Mouse (Mus musculus) layer of hippocampus, adult 9-11 months (tissue): Measurements from ENCODE around the gene Efcab2.

Source experiments
- DNase-seq: peaks from one replicate; pipeline ENCODE4 v3.0.0; 2022

Efcab2 gene

DNA sequence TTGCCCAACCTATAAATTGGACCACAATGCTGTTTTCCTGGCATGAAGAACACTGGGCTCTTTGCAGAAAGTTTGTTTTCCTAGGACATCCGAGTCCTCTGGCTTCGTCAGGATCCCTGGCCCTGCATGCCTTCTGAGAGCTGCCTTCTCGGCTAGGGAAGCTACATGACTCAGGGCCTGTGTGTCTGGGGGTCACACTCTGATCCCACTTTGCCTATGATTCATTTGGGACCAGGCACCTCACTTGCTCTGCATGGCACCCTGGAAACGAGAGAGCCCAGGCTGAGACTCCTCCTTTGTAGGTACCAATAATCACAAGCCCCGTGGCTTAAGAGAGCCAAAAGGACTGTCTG lies 80.0 kb downstream of the Efcab2 start:
- DNase-seq: no peak

DNA sequence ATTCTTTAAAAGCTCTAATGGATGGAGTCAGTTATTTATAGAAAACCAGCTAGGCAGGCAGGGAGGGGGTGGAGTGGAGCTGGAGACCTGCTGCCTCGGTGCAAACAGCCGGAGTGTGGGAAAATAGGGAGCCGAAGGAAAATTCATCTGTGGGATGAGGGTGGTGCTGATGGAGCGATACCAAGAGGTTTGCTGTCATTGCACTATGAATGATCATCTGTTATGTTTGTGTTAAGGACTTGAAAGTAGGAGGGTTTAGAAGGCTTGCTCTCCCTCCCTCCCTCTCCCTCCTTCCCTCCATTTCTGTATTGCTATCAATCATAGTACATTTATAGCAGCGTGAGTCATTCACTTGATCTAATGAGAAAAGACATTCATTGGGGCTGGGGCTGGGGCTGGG lies 80.9 kb downstream of the Efcab2 start:
- DNase-seq: peak; percentile 78

DNA sequence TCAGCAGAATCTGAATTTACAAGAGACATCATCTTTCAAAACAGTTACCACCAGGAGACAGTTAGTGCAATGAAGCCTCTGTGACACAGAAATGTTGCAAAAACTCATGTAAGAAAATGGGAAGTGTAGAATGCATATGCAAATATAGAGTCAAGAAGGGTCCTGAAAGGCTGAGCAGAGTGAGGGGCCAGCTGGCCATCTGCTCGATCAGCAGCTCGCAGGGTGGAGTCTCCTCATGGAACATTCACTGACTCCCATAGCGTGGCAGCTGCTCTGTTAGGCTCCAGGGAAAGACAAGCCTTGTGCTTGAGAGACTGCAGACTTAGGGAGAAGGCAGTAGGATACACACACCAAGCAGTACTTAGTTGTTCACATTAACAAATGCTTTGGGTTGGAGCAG lies 83.2 kb downstream of the Efcab2 start:
- DNase-seq: peak; percentile 15

DNA sequence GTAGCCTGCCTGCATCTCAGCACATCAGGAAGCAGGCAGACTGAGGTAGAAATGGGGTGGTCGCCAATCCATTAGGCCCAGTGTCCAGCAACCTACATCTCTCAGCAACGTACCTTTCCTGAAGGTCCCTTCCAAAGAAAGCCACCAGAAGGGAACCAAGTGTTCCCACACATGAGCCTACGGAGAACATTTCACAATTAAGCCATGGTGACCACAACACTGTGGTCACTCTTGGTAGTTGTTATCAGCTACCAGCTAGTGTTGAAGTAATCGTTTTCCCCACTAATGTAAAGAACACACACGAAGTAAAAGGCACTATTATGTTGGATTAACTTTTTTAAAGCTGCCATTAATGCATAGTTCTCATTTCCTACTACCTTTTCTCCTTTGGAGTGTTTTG lies 85.8 kb downstream of the Efcab2 start:
- no peak for DNase-seq

DNA sequence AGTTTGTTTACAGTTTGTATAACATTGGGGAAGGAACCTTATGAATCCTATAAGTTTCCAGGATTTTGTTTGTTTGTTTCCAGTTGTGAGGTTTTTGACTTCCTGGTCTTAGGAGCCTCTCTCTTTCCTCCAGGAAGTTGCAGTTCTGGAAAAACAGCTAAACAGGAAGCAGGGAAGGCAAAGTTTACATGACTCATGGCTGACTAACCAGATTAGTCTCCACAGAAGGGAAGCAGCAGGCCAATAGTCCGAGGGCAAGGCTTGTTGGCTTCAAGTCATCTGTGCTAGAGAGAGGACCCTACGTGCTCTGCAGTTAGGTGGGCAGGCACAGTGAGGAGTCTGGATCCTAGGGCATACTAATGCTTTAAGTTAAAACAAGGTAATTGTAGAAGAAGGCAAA lies 86.6 kb downstream of the Efcab2 start:
- DNase-seq: no peak

DNA sequence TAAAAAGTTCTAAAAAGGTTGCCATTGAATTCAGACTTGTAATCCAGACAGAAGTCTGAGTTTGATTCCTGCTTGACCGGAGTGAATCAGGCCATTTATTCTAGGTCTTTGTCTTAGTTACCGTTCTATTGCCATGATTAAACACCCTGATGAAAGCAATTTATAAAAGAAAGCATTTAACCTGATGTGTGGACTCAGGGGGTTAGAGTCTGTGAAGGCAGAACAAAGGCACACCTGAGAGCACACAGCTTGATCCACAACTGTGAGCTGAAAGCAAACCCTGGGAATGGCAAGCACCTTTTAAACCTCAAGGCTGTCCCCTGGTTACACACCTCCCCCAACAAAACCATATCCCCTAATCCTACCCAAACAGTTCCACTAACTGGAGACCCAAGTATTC lies 90.3 kb downstream of the Efcab2 start:
- no peak for DNase-seq

DNA sequence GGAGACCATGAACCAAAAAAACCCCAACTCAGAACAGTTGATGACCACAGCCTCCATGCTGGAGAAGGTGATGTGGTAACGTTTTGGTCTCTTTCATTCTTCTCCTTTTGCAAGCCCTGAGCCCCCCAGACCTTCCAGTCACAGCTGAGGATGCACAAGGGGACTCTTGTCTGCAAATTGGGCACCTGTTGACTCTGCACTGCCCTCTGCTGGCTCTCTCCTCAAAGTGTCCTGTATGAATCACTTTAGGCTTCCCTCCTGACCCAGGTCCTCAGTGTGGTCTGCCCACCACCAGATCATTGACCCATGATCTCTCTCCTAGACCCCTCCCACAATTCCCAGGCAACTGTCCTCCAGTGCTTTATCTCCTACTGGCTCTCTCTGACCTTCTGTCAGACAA lies 91.0 kb downstream of the Efcab2 start:
- DNase-seq: no peak

DNA sequence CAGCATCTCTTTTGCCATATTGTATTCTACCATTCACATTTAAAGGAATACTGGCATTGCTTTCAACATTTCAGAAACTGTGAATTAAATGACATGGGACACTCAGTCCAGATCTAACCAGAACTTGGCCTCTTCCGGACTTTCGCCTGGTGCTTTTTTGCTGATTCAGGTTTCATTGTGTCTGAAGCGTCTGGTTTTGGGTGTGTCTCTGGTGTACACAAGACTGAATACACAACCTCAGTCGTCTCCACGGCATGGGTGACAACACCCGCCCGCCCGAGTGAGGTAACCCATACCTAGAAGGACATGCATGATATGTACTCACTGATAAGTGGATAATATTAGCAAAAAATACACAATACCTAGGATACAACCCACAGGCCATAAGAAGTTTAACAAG lies 101.1 kb downstream of the Efcab2 start:
- DNase-seq: no peak

DNA sequence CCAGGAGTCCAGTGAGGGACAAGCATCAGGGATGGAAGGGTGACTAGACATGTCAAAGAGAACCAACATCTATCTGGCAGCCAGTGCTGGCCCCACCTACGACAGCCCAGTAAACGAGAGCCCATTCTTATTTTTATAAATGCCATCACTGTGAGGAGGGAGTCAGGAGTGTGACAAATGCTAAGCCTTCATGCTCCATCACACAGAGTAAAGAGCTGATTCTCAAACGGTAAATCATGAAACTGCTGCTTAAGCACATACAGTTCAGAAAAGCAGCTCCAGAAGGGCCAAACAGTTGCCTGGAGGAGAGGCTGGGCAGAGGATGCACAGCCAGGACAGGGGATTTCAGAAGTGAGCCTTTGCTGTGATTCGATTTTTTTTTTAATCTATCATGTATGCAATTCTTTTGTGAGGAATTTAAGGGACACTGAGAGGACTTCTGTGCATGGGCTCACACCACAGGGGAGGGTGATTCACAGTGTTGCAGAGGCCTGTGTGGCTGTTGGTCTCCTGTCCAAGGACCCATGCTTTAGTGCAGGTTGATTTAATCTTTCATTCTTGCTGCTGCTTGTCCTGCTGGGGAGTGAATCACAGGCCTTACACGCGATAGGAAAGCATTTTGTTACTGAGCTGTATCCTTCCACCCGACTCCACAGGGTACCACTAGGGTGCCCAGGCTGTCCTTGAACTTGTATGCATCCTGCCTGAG lies 106.6 kb downstream of the Efcab2 start:
- no peak for DNase-seq

DNA sequence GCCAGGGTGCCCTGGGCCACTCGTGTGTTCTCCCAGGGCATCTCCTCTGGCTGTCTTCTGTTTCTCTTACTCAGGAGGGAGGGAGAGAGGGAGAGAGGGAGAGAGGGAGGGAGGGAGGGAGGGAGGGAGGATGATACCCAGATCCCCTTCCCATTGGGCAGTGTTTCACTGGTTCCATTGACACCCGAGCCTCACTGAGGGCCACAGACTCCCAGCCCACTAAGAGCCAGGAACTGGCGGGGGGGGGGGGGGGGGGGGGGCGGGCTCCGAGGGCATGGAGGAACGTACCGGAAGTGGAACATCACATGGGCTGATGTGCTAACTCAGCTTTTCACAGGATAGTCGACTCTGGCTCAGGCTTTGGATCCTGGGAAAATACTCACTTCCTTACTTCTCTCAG lies 108.1 kb downstream of the Efcab2 start:
- no peak for DNase-seq

DNA sequence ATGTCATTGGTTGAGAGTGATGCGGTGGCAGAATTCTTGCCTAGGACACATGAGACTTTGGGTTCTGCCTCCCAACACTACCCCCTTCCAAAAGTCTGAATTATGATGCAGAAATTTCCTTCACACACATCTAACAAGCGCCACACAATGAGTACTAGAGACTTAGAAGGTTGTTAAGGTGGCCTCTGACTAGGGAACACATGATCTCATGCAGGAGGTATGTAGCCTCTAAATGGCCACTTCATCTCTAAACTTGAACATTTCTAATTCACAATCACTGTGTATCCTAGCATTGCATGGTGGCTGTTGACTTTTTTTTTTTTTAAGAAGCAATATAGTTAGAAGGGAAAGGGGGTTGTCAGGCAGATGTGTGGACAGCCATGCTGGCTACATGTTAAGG lies 110.0 kb downstream of the Efcab2 start:
- DNase-seq: no peak

DNA sequence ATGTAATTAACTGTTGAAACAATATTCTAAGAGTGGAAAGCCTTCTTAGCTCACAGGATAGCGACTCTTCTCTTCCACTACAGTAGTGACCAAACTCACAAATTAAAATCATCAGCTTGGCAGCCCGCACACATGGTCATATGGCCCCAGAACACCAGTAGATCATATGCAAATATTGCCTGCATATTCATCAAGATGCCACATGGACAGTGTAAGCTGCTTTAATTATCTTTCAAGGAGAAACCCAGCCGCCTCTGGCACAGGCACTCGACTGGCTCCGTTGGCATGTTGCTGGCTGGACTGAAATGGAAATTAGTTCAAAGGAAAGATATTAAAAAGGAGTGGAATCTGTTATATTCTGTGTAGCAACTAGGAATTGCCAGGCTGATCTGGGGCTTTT lies 116.5 kb downstream of the Efcab2 start:
- peak; percentile 5 for DNase-seq

DNA sequence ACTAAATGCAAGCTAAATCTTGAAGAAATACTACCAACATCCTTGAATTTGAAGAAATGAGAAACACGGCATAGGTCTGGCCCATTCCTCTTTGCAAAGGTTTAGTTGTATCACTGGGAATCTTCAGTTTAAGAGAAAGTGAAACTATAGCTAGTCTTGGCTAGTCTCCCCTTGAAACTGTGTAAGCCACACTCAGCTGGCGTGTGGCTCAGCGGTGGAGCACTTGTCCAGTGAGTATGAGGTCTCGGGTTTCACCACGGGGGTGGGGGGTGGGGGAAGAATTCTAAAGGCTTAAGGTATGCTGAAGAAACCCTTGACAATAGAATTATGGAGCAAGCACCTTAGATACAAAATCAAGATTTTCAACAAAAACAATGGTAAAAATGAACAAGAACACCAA lies 117.3 kb downstream of the Efcab2 start:
- DNase-seq: no peak

DNA sequence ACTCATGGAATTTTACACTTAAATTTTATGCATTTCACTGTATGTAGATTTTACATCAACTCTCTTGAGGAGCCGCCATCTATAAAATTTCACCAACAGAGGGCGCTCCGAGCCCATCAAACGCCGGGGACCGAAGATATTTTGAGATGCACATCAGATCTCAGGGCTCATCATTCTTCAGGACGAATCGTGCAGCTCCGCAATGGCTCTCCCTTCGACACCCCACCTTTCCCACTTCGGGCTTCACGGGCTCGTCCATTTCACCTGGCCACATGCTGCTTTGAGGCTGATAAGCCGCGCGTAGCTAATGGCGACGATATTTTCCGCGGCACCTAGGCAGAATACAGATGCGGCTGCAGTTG lies 121.3 kb downstream of the Efcab2 start:
- DNase-seq: peak; percentile 71

DNA sequence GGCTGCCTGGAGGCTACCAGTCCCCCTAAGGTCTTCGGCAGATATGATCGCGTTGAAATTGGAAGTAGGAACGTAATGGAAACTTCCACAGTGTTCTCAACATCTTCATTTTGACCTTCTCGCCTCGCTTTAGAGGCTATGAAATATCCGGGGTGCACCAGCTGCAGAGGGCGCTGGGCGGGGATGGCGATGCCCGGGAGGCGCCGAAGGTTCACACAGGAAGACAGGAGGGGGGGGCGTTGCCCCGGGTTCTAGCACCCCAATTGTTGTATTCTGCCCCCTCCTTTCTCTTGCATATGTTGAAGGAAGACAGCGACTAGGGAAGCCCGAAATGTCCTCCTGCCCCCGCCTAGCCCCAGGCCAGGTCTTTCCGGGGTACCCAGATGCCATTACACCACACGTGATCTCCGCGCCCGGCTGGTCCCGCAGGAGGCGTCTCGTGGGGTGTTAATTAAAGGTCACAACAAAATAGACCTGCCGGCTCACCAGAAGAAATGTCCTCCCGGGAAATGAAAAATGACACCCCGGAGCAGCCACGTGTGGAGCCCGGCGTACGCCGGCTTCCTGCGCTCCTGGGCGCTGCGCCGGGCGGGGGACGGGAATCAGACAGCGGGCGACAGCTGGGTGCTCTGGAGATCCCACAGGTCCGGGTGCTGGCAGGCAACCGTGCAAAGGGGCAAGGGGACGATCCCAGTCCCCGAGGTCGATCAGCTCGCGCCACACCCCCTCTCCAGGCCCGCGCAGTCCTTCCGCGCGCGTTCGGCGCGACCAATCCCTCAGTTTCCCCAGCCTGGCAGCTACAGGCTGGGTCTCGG lies 121.9 kb downstream of the Efcab2 start:
- DNase-seq: peak; percentile 22

DNA sequence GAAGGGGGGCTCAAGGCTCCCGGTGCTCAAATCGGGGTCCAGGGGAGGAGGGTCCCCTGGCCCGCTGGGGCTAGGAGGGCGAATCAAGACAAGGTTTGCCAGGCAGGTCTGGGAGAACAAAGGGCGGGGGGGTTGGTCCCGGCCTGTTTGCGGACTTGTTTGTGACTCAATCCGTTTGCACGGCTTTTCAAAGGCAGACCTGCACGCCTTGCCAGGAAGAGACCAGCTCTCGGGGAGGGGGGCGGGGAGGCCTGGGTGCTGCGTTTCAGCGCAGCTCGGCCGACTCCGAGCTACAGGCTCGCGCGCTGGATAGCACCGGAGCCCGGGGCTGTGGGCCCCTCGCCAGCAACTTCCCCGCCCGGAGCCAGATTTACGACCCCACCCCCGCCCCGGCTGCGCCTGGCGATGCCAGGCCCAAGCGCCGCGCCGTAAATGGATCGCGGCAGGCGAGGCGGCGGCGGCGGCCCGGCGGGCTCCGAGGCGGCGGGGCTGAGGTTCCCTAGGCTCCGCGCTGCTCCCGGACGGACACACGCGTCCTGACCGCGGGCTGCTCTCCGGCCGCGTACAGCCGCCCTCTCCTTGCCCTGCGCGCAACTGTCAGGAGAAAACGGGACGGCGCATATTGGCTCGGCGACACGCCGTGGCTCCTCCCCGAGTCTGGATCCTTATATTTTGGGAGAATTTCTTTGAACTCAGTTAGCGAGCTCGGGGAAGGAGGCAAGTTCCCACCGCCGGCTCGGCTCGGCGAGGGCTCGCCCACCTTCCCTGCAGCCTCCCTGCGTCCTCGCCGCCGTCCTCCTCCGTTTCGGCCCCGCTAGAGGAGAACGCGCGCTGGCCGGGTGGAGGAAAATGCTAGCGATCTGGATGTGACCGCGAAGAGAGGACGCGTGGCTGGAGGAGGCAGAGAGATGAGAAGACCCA lies 122.8 kb downstream of the Efcab2 start, which contains the start of gene Kif26b:
Kif26b (plus strand) TSS at position 695 of the 921 bp plus-strand sequence.
- DNase-seq: peak; percentile 27

DNA sequence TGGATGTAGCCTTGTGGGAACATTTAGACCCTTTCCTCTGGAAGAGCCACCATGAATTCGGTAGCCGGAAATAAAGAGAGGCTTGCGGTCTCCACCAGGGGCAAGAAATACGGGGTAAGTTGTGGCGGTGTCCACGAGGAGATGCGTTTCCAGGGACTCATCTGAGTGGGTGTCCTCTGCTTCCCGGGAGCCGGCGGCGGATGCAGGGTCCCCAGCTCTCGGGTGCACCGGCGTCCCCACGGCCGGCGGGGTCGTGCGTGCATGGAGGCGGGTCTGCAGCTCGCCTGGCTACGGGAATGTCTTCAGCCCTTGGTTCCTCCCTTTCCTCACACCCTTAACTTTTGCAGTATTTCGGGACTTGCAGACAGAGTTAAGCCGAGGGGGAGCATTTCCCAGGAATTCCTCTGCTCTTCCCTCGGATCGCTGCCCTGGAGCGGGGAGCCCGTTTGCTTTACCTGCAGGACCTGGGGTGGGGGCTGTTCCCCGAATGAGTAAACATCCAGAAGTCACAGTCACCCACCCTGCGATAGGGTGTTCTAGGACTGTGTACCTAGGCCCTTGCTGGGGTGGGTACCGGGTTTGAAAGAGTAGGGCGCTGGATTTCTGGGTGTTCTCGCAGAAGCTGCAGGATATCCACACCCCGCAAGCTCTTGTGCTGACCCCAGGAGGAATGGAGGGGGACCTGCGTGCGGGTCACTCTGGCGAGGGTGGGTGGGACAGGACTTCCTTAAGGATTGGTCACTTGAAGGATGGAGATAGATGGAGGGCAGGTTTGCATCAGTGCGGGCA lies 123.8 kb downstream of the Efcab2 start:
- peak; percentile 4 for DNase-seq

DNA sequence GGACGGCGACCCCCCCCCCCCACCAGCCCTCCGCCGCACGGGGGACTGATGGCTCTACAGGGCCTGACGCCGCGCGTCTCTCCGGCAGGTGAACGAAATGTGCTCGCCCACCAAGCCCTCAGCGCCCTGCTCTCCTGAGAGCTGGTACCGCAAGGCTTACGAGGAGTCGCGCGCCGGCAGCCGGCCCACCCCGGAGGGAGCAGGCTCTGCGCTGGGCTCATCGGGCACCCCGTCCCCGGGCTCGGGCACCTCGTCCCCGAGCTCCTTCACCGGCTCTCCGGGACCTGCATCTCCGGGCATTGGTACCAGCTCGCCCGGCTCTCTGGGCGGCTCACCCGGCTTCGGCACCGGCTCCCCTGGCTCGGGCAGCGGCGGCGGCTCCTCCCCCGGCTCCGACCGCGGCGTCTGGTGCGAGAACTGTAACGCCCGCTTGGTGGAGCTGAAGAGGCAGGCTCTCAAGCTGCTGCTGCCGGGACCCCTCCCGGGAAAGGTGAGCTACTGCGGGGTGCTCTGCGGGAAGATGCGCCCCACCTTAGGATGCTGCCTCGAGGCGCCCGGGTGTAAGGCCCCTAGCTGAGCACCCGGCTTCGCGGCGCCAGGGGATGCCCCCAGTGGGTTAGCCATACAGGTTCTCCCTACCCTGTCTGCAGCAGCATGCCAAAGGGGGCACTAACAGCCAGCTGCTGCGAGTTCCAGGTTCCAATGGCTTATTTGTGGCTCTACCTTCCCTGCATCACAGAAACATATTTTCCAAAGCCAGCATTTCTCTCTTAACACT lies 124.6 kb downstream of the Efcab2 start:
- DNase-seq: peak; percentile 71
